ENCODE assay signal across 10 mouse cellular contexts in the genomic region with DNA sequence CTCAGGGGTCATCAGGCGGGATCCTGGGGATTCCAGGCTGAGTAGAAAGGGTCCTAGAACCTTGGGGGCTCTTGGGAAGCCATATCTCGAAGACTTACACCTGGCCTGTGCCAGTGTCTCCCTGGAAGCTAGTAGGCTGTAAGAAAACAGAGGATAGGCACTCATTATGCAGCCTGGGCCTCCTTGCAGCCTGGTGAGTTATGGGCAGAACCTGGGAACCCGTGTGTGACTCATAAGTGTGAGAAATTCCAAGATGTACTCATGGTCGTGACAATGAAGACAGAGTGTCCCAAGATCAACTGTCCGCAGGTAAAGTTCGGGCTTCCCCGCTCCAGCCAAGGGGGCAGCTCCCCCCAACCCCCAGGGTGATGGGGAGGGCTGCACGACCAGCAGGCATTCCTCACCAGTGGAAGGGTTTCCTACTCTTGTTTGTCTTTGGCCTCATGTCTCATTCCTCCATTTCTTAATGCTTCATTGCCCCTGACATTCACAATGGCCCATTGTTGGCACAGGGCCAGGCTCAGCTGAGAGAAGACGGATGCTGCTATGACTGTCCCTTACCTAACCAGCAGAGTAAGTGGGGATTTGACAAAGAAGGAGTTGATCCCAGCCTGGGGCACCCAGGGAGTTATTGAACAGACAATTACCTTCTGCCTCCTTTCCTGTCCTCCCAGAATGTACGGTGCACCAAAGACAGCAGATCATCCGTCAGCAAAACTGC. TPM values are rescaled to one million over a fixed set of nuclear protein-coding genes. Genes with fewer than 3 reads are reported as not detected.
DNase-seq lines count a peak whose midpoint lies in the region; ATAC-seq lines count a peak whose summit lies in the region.
"Had no signal": no experiment of that assay in that cellular context is flagged by ENCODE, and none has a peak within 500 bp of the region (broad histone marks: within the 10 kb centered on the region; RNA-seq: fewer than 3 reads in every experiment).

No protein-coding gene starts in this region.

- no peak overlapping the region for H3K27ac ChIP-seq in kidney, embryonic 14.5 days (ENCODE audit: low read depth, low read length)

- ATAC-seq in kidney, embryonic 14.5 days (ENCODE audit: low FRiP score, low TSS enrichment), result no peak
- no peak for ATAC-seq in erythroblast, adult 5-6 weeks (replicated peaks; ENCODE audit: low FRiP score, poor library complexity, severe bottlenecking)

- H3K36me3 ChIP-seq in kidney, embryonic 14.5 days (ENCODE audit: control insufficient read depth, insufficient read depth, low read length), result no peaks in the 10 kb centered on the region

- no peak overlapping the region for H3K4me2 ChIP-seq in kidney, embryonic 14.5 days (replicated peaks; ENCODE audit: low read depth, low read length)

- no peak overlapping the region for H3K9ac ChIP-seq in kidney, embryonic 14.5 days (ENCODE audit: low read depth, low read length)

- WGBS in kidney, embryonic 14.5 days, result 65% methylated on average over 11 of the region's 11 CpGs

- no peaks in the 10 kb centered on the region for H3K4me1 ChIP-seq in kidney, embryonic 14.5 days (ENCODE audit: control insufficient read depth, insufficient read depth, low read length)

- peak; percentile 22 for DNase-seq in kidney, adult 11 months
- DNase-seq in adrenal gland, postnatal 10 days, result peak; percentile 59
- DNase-seq in cerebellum, postnatal 36 days, result peak; percentile 29 to 41
- DNase-seq in kidney, postnatal 25 days, result peak; percentile 49 to 65
- no peak for DNase-seq in thymus, postnatal 14 days

- no peak overlapping the region for H3K4me3 ChIP-seq in kidney, embryonic 14.5 days (ENCODE audit: low read length)

- H3K27me3 ChIP-seq in kidney, embryonic 14.5 days (ENCODE audit: control insufficient read depth, insufficient read depth, low read length), result no peaks in the 10 kb centered on the region

- H3K9me3 ChIP-seq in kidney, embryonic 14.5 days (ENCODE audit: control insufficient read depth, low read length), result no peaks in the 10 kb centered on the region

RNA-seq across cellular contexts. Expression of a gene that starts 21.4 kb away (rescaled TPM):
- 0.01 TPM in 2 replicates for polyA plus RNA-seq in kidney, embryonic 14.5 days (2014; fragmentation: Nextera tagmentation; extraction: Ambion mirVana)
- total RNA-seq in adrenal gland, postnatal 10 days (2021), result under 1 TPM in 1 of 2 experiments, not detected in 1; 0.03 TPM
- total RNA-seq in erythroblast, adult 5-6 weeks (2015; ENCODE audit: low replicate concordance), result not detected in 2 replicates
- not detected in 2 replicates for total RNA-seq in erythroblast, adult 5-6 weeks (2017; ENCODE audit: low replicate concordance)
- polyA plus RNA-seq: liver, embryonic 16.5 days; urinary bladder, adult 2 months had no signal

RNA-seq across cellular contexts. Expression of a gene that starts 28.7 kb away (rescaled TPM):
- not detected in 2 replicates for polyA plus RNA-seq in kidney, embryonic 14.5 days (2014; fragmentation: Nextera tagmentation; extraction: Ambion mirVana)
- total RNA-seq in adrenal gland, postnatal 10 days (2021), result not detected
- total RNA-seq in erythroblast, adult 5-6 weeks (2015; ENCODE audit: low replicate concordance), result not detected in 2 replicates
- 0.09 TPM in 1 of 2 replicates, not detected in the other for total RNA-seq in erythroblast, adult 5-6 weeks (2017; ENCODE audit: low replicate concordance)
- total RNA-seq: heart, postnatal 10 days had no signal
- polyA plus RNA-seq: liver, embryonic 16.5 days; urinary bladder, adult 2 months had no signal
